Mouse (Mus musculus) midbrain, postnatal 0 days (tissue): ENCODE measurements around the gene Klhdc8a. TPM values are rescaled to one million over a fixed set of nuclear protein-coding genes. Genes with fewer than 3 reads are reported as not detected.

ENCODE experiments used
- ATAC-seq: fragments of 200-750 bp; cut with Nextera tagmentation; 2 replicates; pipeline ENCODE4 v1.8.0; 2017; ENCODE audit warnings: moderate number of reproducible peaks, mild to moderate bottlenecking, moderate TSS enrichment, moderate library complexity; ENCODE audit not compliant: low FRiP score
- DNase-seq: peaks from one replicate; pipeline ENCODE4 v3.0.0-alpha.2; 2015; ENCODE audit warnings: low spot score
- H3K27ac ChIP-seq: fragments of 300-500 bp; sonication (generic); 2 replicates; pipeline ENCODE4 v1.5.1; 2014; ENCODE audit warnings: low read depth, mild to moderate bottlenecking, low read length, mixed read lengths
- H3K27me3 ChIP-seq: fragments of 300-500 bp; sonication (generic); 2 replicates; pipeline ENCODE4 v1.6.1; 2014; ENCODE audit warnings: low read length, control low read depth, mixed read lengths; ENCODE audit not compliant: insufficient read depth
- H3K36me3 ChIP-seq: fragments of 300-500 bp; sonication (generic); 2 replicates; pipeline ENCODE4 v1.6.1; 2014; ENCODE audit warnings: low read length, control low read depth, mixed read lengths; ENCODE audit not compliant: insufficient read depth
- H3K4me1 ChIP-seq: fragments of 300-500 bp; sonication (generic); 2 replicates; pipeline ENCODE4 v1.6.1; 2014; ENCODE audit warnings: mild to moderate bottlenecking, control low read depth, antibody characterized with exemption, low read length, mixed read lengths; ENCODE audit not compliant: insufficient read depth
- H3K4me2 ChIP-seq: fragments of 300-500 bp; sonication (generic); 2 replicates; pipeline ENCODE4 v1.6.1; 2014; ENCODE audit warnings: low read depth, mild to moderate bottlenecking, low read length, mixed read lengths; ENCODE audit not compliant: poor library complexity, severe bottlenecking
- H3K4me3 ChIP-seq: fragments of 300-500 bp; sonication (generic); 2 replicates; pipeline ENCODE4 v1.5.1; 2014; ENCODE audit warnings: low read depth, mild to moderate bottlenecking, low read length, moderate library complexity
- H3K9ac ChIP-seq: fragments of 300-500 bp; sonication (generic); replicated peaks from 2 replicates; pipeline ENCODE4 v1.6.1; 2014; ENCODE audit warnings: mild to moderate bottlenecking, low read length, moderate library complexity, mixed read lengths; ENCODE audit not compliant: poor library complexity, severe bottlenecking
- H3K9me3 ChIP-seq: fragments of 300-500 bp; sonication (generic); 2 replicates; pipeline ENCODE4 v1.6.1; 2016; ENCODE audit warnings: low read length, control low read depth
- CTCF ChIP-seq: IDR thresholded peaks from 2 replicates; pipeline ENCODE4 v1.5.1; 2016; ENCODE audit warnings: antibody characterized with exemption, mild to moderate bottlenecking
- WGBS: fragments of 180-500 bp; shearing (Covaris S2); extraction: QIAGEN DNeasy Blood & Tissue Kit; methylation state at CpG from one replicate; pipeline ENCODE4 v1.1.7; 2014; 5-methylcytosine and 5-hydroxymethylcytosine counted together
- polyA plus RNA-seq: library from polyadenylated mRNA; unstranded; fragments of >200 nt; fragmentation: Nextera tagmentation; extraction: Ambion mirVana; gene quantifications from 2 replicates; pipeline ENCODE4 v1.2.1, GENCODE M21; 2015
- total RNA-seq: library from RNA; depleted of rRNA; stranded (reverse); fragments of >200 nt; gene quantifications from 2 replicates; pipeline ENCODE4 v1.2.3, GENCODE M21; 2014

Klhdc8a gene
- total and polyA plus RNA-seq, 2 experiments from 2014 or later, result 12.4 to 31.1 TPM

DNA sequence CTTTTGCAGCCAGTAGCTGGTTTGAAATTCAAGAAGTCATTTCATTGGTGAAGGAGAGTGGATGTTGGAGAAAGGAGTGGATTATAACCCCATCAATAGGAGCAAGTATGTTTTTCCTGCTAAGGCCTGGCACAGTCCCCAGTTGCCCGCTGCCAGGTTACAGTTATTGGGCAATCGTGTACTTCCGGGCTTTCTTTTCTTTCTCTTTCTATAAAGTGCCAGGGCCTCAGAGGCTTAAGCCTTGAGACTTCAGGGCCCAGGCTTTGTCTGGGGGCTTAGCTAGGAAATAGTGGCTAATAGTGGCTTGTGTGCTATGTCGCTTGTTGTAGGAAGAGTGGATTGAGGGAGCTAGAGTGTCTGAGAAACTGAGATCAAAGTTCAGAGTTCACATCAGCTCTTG lies 19.0 kb downstream of the Klhdc8a start:
- DNase-seq (peak; percentile 35), ATAC-seq (no peak)
- H3K27ac ChIP-seq, result no peak overlapping the region; the same call in 1 of the 2 replicates
- WGBS, result 18% methylated on average over 4 of the region's 4 CpGs
- H3K27me3 ChIP-seq, result no peaks in the 10 kb centered on the region
- peak overlapping the region; percentile 49; the same call in 1 of the 2 replicates for H3K4me3 ChIP-seq
- H3K9ac ChIP-seq, result no peak overlapping the region
- no peaks in the 10 kb centered on the region for H3K36me3 ChIP-seq
- H3K9me3 ChIP-seq, result no peaks in the 10 kb centered on the region
- no peak for TF ChIP-seq CTCF
- H3K4me1 ChIP-seq, result peaks cover 26% of the 10 kb centered on the region
- peak overlapping the region; percentile 74 for H3K4me2 ChIP-seq

DNA sequence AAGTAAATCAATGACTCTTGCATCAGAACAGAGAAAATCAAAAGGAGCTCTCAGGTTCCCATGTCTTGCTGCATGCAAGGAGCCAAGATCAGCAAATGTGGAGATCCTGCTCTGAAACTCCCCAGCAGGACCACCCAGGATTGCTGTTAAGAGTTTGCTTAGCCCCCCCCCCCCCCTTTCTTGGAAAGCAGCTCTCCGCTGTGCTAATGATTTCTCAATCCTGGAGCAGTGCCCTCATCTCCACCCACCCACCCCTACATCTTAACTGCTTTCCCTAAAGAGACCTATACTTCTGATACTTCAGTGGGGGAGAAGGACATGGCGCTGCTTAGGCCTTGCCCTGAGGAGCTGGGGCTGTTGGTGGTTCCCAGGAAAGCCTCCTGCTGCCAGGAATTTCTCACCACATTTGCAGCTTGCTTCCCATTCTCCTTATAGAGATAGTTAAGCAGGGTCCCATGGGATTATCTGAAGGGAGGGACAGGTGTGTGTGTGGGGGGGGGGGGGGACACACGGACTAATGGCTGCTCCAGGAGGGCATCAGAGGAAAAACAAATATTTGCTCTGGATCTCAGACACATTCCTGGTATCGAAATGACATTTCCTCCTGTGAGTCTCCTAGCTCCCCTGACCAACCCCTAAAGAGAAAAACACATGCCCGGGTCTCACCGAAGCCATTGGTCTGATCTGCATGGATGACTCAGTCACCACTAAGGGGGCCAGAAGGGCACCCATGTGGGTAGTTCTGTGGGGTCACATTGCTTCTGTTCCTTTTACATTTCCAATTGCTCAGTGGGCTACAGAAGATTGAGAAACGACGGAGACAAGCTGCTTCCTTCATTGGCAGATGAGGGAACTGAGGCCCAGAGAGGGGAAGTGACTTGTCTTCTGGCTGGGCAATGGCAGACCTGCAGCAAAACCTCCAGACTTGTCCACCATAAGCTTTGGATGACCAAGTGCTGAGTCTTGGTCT lies 19.8 kb downstream of the Klhdc8a start:
- TF ChIP-seq CTCF, result no peak
- ATAC-seq (no peak), DNase-seq (no peak)
- Histone ChIP-seq H3K27me3 (no peaks in the 10 kb centered on the region), H3K4me2 (peak overlapping the region; percentile 74), H3K9ac (peak overlapping the region; percentile 39; the same call in 1 of the 2 replicates), H3K27ac (no peak overlapping the region), H3K9me3 (no peaks in the 10 kb centered on the region), H3K36me3 (no peaks in the 10 kb centered on the region), H3K4me3 (no peak overlapping the region), H3K4me1 (peaks cover 34% of the 10 kb centered on the region)
- whole genome bisulfite sequencing, result 14% methylated on average over 8 of the region's 8 CpGs

DNA sequence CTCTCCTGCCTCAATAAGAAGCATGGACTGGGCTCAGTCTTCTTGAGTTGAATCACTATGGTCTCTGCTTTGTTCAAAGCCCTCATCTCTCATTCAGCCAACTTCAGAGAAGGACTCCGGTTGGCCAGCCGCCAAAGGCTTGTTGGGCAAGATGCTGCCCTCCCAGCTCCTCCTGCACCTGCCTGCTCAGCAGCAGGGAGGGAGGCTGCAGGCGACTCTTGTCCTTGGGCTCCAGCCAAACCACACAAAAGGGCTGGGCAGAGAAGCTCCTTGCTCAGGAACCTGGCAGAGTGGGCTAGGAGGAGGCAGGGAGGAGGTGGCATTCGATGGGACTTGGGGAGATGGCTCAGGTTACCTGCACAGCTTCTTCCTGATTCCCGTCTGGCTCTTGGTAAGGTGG lies 20.8 kb downstream of the Klhdc8a start:
- TF ChIP-seq CTCF, result no peak
- no peaks in the 10 kb centered on the region for H3K36me3 ChIP-seq
- no peaks in the 10 kb centered on the region for H3K9me3 ChIP-seq
- no peaks in the 10 kb centered on the region for H3K27me3 ChIP-seq
- DNase-seq (peak; percentile 81), ATAC-seq (no peak)
- WGBS, result 17% methylated on average over 5 of the region's 5 CpGs
- peak overlapping the region; percentile 47; the same call in 1 of the 2 replicates for H3K27ac ChIP-seq
- H3K4me1 ChIP-seq, result peaks cover 34% of the 10 kb centered on the region
- H3K9ac ChIP-seq, result no peak overlapping the region
- peak overlapping the region; percentile 27 for H3K4me2 ChIP-seq
- no peak overlapping the region for H3K4me3 ChIP-seq

DNA sequence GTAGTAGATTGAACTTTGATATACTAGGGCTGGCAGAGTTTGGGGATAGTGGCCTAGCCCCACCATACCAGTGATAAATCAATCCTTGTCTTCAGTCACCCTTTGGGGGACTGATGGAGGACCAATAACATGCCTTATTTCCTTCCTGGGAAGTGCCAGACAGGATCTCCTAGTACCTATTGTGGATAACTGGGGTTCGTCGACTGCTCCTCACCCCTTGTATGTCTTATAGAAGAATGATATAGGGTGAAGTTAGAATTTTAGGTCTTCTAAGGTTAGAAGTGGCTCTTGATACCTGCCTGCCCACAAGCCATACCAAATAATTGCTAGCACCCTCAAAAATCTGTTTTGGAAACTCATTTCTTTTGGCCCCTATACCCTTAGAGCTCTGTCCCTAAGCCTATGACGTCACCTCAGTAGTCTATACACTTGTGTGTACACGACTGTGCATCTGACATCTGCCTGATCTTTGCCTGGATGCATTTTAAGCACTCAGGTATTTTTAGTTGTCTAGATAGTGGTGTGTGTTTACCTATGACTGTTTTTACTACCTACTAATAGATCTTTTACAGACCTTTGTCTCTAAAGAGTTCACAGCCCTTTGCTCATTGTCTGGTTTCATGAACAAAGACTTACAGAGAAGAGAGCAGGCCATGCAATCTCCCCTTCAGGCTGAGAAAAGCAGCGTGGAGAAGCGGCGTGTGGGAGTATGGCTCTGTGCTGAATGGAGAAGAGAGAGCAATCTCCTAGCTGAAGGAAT lies 23.6 kb downstream of the Klhdc8a start:
- WGBS, result 21% methylated on average over 7 of the region's 7 CpGs
- H3K4me1 ChIP-seq, result peaks cover 33% of the 10 kb centered on the region
- ATAC-seq, result no peak

DNA sequence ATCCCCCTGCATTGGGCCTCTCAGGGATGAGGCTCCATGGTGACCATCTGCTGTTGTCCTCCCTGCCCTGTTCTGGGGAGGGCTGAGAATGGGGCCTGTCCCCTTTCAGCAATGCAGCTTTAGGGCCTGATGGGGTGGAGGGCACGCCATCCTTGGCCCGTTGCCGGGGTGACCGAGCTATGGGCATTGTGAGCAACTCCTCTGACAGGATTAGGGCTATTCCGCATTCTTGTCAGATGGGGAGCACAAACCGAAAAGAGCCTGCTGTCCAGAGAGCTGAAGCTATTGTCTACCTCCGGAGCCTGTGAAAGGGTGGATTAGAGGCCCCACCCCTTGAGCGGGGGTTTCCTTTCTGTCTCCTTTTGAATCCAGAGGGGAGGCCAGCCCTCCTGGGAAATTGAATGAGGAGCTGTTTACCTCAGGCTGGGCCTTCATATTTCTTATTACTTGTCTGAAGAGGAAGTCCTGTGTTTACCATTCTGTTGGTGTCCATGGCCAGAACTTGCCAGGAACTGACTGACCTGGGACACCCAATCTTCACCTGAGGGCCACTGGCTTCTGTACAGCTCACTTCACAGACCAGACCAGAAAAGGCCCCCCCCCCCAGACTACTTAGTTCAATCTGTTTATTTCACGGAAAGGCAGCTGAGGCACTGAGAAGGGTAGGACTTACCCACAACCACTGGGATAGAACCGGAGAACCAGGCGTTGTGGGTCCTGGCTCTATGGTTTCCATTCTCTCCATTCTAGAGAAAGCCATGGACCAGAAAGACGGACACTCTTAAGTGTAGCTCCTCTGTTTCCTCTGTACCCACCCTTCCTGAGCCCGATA lies 24.5 kb downstream of the Klhdc8a start:
- Histone ChIP-seq H3K4me2 (no peak overlapping the region; the same call in 1 of the 2 replicates), H3K9me3 (no peaks in the 10 kb centered on the region), H3K27ac (peak overlapping the region; percentile 82), H3K27me3 (no peaks in the 10 kb centered on the region), H3K4me3 (no peak overlapping the region), H3K4me1 (peaks cover 25% of the 10 kb centered on the region), H3K9ac (peak overlapping the region; percentile 50), H3K36me3 (no peaks in the 10 kb centered on the region)
- TF ChIP-seq CTCF, result no peak
- DNase-seq (peak; percentile 88), ATAC-seq (peak; percentile 79)
- WGBS, result 11% methylated on average over 13 of the region's 13 CpGs

More for the DNA sequence above, 23.6 kb downstream of the Klhdc8a start:
- Histone ChIP-seq H3K9ac (peak overlapping the region; percentile 50), H3K9me3 (no peaks in the 10 kb centered on the region), H3K4me3 (no peak overlapping the region), H3K27ac (peak overlapping the region; percentile 82), H3K36me3 (no peaks in the 10 kb centered on the region), H3K4me2 (no peak overlapping the region; the same call in 1 of the 2 replicates), H3K27me3 (no peaks in the 10 kb centered on the region)
- peak; percentile 17 for DNase-seq
- TF ChIP-seq CTCF, result no peak
